In genomic region chr7:66387813-66388521, GRCm38 (mm10) we compare ENCODE assay signal across 8 mouse cellular contexts. TPM values are rescaled to one million over a fixed set of nuclear protein-coding genes. Genes with fewer than 3 reads are reported as not detected.
A peak's percentile ranks its signal among the peaks of the same experiment; 100 is the strongest.
DNase-seq lines count a peak whose midpoint lies in the region; ATAC-seq lines count a peak whose summit lies in the region.

Gene Lrrk1, minus strand, starts transcription at chr7:66388350.

- peak within 1 kb of the TSS; percentile 55 for H3K27ac ChIP-seq in liver, embryonic 15.5 days (replicated peaks)

- peaks cover 34% of the 10 kb centered on the region for H3K4me1 ChIP-seq in liver, embryonic 15.5 days (replicated peaks)

- peak; percentile 18 for ATAC-seq in inflammation-experienced regulatory T-cells, adult 6 months
- ATAC-seq in liver, embryonic 15.5 days (ENCODE audit: insufficient read depth), result peak; percentile 70

- peak within 1 kb of the TSS; percentile 67 for H3K4me3 ChIP-seq in liver, embryonic 15.5 days (replicated peaks)

- H3K27me3 ChIP-seq in liver, embryonic 15.5 days, result peaks cover 12% of the 10 kb centered on the region; the same call in 1 of the 2 replicates

- DNase-seq in ovary, postnatal 10 days (ENCODE audit: low spot score), result peak; percentile 41
- DNase-seq in ovary, adult 18-20 months (ENCODE audit: low spot score), result no peak
- DNase-seq in c-Kit-positive CD71-positive TER-119-negative erythroid progenitor cells, embryonic 14.5 days (ENCODE audit: low read depth), result peak; percentile 42
- DNase-seq in gastrocnemius, postnatal 4 days (ENCODE audit: low spot score in 2 of 2), result peak; percentile 45 to 67
- DNase-seq in neural tube, embryonic 10.5 days (ENCODE audit: extremely low spot score, low spot score), result peak; percentile 81
- DNase-seq in urinary bladder, postnatal 14 days (ENCODE audit: low spot score), result peak; percentile 70

- WGBS in liver, embryonic 15.5 days (ENCODE audit: insufficient replicate concordance), result under 1% methylated on average over 70 of the region's 70 CpGs

- peak within 1 kb of the TSS; percentile 68 for H3K9ac ChIP-seq in liver, embryonic 15.5 days

- H3K9me3 ChIP-seq in liver, embryonic 15.5 days (replicated peaks), result no peaks in the 10 kb centered on the region

- peak within 1 kb of the TSS; percentile 89 for H3K4me2 ChIP-seq in liver, embryonic 15.5 days

- no peaks in the 10 kb centered on the region for H3K36me3 ChIP-seq in liver, embryonic 15.5 days (replicated peaks)

RNA-seq across cellular contexts. Expression of gene Lrrk1, which starts in this region (rescaled TPM):
- 10 to 100 TPM; 13.7 to 14.4 TPM for total RNA-seq in gastrocnemius, postnatal 4 days (2021)
- polyA plus RNA-seq in inflammation-experienced regulatory T-cells, adult 6 months (2017; shearing (Covaris generic)), result 1 to 10 TPM; 1.5 to 9.7 (median 4.7) TPM
- polyA plus RNA-seq in liver, embryonic 15.5 days (2015; fragmentation: Nextera tagmentation; extraction: Ambion mirVana), result 4.7 and 5.8 TPM in 2 replicates
